Mouse (Mus musculus): ENCODE results near the gene Arl15. TPM values are rescaled to one million over a fixed set of nuclear protein-coding genes. Genes with fewer than 3 reads are reported as not detected.

The Arl15 gene
- total RNA-seq, 2 experiments from 2014 or later, result 71.9 to 82.4 TPM

DNA sequence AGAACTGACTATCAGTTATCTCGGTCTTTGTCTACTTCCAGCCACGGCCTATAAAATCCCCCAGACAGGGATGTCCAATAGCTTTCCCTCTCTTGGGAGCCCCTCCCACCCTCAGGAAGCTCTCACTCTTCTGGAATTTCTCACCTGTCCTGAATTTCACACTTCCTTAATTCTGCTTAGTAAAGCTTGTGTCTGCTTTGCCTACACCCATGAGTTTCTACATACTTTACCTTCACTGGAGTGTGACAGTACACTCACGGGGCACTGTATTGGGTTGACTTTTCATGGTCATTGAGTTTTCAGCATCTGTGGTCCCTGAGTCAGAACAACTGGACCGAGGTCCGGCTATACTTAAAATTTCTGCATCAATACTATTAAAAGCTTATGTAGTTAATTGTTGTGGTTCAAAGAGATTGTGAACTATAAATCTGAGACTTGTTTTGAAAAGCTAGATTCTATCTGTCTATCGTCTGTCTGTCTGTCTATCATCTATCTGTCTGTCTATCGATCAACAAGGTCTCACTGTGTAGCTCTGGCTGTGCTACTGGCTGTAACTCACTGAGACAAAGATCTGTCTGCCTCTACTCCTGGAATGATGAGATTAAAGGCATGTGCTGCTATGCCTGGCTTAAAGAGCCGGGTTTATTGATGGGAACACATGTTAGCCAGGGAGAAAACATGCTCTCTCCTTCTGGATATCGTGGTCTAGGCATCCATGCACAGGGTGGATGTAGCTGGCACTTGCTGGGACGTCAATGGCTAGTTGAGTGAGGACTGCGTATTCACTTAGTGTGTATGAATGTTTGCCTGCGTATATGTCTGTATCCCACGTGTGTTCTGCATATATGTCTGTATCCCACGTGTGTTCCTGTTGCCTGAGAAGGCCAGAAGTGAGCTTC lies 48.4 kb downstream of the Arl15 start:
- intact Hi-C loops (cut with DNase I), result no loop called here

DNA sequence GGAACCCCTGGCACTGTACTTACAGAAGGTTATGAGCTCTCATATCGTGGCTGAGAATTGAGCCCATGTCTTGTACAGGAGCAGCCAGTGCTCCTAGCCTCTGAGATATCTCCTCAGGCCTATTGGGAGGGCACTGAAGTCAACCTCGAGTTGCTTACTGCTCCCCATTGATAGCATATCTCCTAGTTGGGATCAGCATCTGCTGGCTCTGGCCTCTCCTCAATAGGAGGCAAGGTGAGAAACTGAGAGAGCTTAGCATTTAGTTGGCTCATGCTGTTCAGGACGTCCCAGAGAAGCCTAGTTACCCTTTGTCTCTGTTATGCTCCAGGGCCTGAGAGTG lies 49.0 kb downstream of the Arl15 start:
- DNase-seq, result no peak
- intact Hi-C loops (cut with DNase I), result no loop called here

More for the DNA sequence above, 48.4 kb downstream of the Arl15 start:
- no peak for DNase-seq

GRCm38 (mm10) chr13:113843901-113844300 lies 49.6 kb downstream of the Arl15 start:
- no peak for DNase-seq

DNA sequence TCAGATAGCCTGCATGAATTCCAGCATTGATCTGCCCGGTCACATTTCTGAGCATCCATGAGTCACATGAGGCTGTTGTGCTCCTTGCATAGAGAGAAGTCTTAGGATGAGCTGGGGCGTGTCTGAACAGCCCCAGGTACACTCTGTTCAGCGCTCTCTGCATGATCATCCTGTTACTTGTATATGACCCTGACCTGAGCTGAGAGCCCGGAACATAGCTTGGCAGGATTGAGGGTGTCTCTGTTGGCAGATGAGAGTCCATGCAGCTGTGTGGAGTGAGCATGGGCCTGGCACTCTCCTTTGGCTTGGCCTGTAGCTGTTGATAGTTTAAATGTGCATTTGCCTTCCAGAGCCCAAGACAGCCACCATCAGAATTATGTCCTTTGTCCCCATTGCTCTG lies 50.4 kb downstream of the Arl15 start:
- intact Hi-C loops (cut with DNase I), result no loop called here
- no peak for DNase-seq

More at GRCm38 (mm10) chr13:113843901-113844300, 49.6 kb downstream of the Arl15 start:
- intact Hi-C loops (cut with DNase I), result no loop called here

- DNase-seq, result no peak
- intact Hi-C loops (cut with DNase I), result no loop called here
These were observed 50.9 kb downstream of the Arl15 start for GRCm38 (mm10) chr13:113845229-113845628.

- intact Hi-C loops (cut with DNase I), result no loop called here
- no peak for DNase-seq
These were observed 52.1 kb downstream of the Arl15 start for GRCm38 (mm10) chr13:113846413-113846812.

DNA sequence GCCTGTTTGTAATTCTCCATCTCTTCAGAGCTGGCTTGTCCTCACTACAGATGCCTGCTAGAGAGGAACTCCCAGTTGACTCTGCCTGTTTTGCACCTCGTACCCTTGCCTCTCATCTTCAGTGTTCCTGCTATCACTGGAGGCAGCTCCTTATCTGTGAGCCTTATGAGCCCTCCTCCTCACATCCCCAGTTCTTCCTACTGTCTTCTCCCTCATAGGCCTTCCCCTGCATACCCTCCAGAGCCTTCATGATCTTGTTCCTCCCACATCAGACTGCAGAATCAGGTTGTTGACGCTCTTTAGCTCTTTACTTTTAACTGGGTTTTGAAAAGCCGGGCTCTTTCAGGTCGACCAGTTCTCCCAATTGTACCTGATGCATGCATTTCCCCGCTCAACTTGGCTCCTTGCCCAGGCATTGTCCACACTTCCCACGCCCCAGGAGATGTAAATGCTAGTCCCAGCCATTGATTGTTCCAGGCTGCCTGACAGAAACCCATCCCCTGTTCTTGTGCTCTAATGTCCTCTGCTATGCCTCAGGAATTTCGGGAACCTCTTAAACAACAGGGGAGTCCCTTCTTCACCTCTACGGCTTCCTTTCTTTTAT lies 56.2 kb downstream of the Arl15 start:
- intact Hi-C loops (cut with DNase I), result no loop called here
- DNase-seq, result no peak

DNA sequence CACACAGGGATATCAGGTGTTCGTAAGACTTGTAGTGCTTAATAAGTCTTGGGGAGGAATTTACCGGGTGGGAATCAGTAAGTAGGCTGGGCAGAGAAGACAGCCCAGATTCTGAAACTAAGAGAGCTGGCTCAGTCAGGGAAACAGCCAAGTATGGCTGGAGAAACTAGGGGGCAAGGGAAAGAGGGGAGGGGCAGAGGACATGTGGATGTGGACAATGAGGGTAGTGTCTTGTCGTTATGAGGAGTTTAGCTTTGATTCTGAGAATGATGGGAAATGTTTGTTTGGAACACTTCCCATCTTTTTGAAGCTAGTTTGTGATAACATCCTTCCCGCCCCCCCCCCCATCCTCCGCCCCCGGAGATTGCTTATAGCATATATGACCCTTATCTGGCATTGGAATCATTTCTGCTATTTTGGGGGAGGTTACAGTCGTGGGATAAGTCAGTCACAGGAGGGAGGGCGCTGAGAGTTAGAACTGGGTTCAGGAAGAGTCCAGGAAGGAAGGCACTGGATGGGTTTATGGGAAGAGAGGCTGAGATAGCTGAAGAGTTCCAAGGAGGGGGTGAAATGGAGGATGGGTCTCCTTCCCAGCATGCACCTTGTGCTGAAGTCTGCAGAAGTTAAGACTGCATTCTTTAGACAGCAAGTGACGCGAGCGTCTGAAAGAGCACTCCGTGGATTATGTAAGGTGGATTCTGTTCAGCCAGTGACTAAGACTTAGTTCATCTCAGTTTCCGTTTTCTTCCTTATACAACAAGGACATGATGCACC lies 57.5 kb downstream of the Arl15 start:
- intact Hi-C loops (cut with DNase I), result no loop called here
- no peak for DNase-seq

DNA sequence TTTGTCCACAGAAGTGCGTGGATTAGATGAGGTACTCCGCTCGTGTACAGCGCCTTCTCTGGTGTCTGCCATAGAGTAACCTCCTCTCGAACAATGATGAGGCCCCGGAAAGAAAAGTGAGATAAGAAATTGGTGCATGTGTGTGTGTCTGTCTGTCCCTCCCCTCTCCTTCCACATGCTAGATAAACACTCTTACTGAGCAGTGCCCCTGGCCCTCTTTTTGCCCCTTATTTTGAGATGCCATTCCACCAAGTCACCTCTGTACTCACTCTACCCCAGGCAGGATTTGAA lies 58.0 kb downstream of the Arl15 start:
- intact Hi-C loops (cut with DNase I), result no loop called here
- DNase-seq, result no peak

- no peak for DNase-seq
- intact Hi-C loops (cut with DNase I), result no loop called here
These were observed 59.8 kb downstream of the Arl15 start for GRCm38 (mm10) chr13:113854146-113854545.

- intact Hi-C loops (cut with DNase I), result loop anchor here (5.0 kb wide), 1 partner anchor 57 kb away; no protein-coding TSS in a partner anchor
These were observed 60.4 kb downstream of the Arl15 start for GRCm38 (mm10) chr13:113854551-113855312.

DNA sequence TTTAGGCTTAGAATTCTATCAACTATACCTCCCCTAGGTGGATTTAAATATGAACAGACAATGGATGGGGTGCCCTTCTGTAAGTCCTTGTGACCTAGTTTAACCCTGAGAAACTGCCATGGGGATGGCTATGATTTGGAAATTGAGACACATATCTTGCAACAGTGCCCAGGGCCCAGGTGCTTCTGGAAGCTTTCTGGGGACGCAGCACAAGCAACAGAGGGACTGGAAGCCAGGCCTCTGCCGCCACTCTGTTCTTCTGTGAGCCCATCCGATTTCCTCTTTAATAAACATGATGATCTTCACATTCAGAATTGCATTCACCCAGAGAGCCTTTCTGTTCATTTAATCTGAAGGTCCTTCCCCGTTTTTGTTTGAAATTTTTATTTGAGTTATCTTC lies 62.6 kb downstream of the Arl15 start:
- intact Hi-C loops (cut with DNase I), result loop anchor here (5.0 kb wide), 1 partner anchor 60 kb away; no protein-coding TSS in a partner anchor
- no peak for DNase-seq

More at GRCm38 (mm10) chr13:113854551-113855312, 60.4 kb downstream of the Arl15 start:
- DNase-seq, result no peak

- intact Hi-C loops (cut with DNase I), result loop anchor here (5.0 kb wide), 1 partner anchor 62 kb away; no protein-coding TSS in a partner anchor
- DNase-seq, result no peak
These were observed 64.5 kb downstream of the Arl15 start for GRCm38 (mm10) chr13:113858667-113859391.

DNA sequence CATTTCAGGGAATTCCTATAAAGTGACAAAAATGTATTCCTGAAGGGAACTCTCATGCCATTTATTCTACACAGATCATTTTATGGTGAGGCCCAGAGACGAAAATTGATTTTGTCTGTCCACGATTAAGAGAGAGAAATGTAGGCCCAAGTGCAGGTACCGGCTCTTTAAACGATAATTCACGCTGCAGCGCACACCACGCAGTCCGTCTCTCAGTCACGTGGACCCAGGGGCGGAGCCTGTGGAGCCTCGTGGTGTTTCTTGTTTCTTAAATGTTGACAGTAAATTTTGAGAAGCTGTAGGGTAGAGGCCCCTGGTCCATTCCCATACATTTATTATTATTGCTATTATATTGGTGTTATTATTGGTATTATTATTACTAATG lies 65.1 kb downstream of the Arl15 start:
- no peak for DNase-seq
- intact Hi-C loops (cut with DNase I), result loop anchor here (5.0 kb wide), 1 partner anchor 62 kb away; no protein-coding TSS in a partner anchor

DNA sequence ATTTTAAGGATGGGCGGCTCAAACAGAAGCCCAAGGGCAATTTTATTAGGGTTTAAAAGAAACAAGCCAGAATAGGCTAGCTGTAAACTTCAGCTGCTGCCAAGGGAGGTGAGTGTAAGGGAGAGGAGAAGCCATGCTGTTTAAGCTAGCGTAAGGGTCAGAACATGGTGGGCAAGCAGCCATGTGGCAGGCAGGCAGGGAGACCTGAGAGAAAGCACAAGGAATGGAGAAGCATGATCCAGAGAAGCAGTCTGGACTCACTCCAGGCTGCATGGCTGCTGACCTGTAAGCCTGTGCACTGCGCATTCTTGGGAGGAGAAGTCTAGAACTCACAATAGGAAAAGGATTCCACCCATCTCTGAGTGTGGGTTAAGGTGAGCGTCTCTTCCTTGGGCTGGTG lies 66.5 kb downstream of the Arl15 start:
- intact Hi-C loops (cut with DNase I), result no loop called here
- DNase-seq, result peak; percentile 44

- intact Hi-C loops (cut with DNase I), result no loop called here
- DNase-seq, result no peak
These were observed 66.9 kb downstream of the Arl15 start for GRCm38 (mm10) chr13:113861231-113861630.

DNA sequence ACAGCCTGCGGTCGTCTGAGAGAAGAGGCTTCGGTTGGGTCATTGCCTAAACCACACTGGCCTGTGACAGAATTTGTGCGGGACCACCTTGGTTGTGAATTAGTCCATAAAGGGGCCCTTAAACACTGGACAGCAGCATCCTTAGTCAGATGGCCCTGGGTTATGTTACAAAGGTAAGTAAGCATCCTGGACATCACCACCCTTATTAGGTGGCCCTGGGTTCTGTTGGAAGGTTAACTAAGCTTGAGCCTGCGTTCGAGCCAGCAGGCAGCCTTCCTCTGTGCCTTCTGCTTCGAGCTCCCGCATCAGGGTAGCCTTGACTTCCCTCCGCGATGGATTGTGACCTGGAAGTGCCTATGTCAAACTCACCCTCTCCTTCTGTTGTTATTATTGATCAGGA lies 68.6 kb downstream of the Arl15 start:
- DNase-seq, result no peak
- intact Hi-C loops (cut with DNase I), result no loop called here

GRCm38 (mm10) chr13:113863688-113864087 lies 69.4 kb downstream of the Arl15 start:
- DNase-seq, result no peak

DNA sequence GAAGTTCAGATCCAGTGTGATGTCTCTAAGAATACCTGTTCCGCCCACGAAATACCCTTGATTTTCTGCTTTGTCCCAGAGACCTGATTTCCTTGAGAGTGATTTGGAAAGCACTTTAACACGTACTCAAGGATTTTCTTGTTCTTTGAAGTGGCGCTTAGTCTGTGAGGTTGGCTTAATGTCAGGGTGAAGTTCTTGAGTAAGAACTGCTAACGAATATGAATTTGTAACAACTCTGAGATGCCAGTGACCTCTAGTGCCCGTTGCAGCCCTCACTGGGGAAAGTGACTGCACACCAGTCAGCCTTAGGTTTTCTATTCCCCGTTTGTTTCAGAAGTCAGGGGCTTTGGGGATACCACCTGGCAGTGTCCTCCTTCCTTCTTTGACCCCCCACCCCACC lies 70.0 kb downstream of the Arl15 start:
- intact Hi-C loops (cut with DNase I), result loop anchor here (2.0 kb wide), 1 partner anchor 225 kb away; no protein-coding TSS in a partner anchor
- no peak for DNase-seq

More at GRCm38 (mm10) chr13:113863688-113864087, 69.4 kb downstream of the Arl15 start:
- intact Hi-C loops (cut with DNase I), result loop anchor here (2.0 kb wide), 1 partner anchor 225 kb away; no protein-coding TSS in a partner anchor

DNA sequence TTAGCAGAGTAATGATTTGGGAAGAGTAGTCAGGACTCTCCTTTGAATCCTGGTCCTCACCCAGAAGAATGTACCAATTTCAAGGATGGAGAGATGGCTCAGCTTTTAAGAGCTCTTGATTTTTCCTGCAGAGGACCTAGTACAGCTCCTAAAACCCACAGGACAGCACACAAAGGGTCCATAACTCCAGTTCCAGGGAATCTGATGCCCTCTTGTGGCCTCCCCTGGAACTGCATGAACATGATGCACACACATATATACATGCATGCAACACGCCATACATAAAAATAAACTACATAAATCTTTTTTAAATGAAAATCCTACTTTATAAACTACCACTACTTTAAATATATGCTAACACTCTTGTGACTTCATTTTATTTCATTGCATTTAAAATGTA lies 70.6 kb downstream of the Arl15 start:
- DNase-seq, result peak; percentile 72
- intact Hi-C loops (cut with DNase I), result loop anchor here (2.0 to 5.0 kb wide), 2 partner anchors 226 to 543 kb away; no protein-coding TSS in a partner anchor
